Mouse (Mus musculus): ENCODE data around the gene Lyzl4. TPM values are rescaled to one million over a fixed set of nuclear protein-coding genes. Genes with fewer than 3 reads are reported as not detected.

The Lyzl4 gene
- polyA plus RNA-seq, 1 experiment from 2014 or later: not detected

DNA sequence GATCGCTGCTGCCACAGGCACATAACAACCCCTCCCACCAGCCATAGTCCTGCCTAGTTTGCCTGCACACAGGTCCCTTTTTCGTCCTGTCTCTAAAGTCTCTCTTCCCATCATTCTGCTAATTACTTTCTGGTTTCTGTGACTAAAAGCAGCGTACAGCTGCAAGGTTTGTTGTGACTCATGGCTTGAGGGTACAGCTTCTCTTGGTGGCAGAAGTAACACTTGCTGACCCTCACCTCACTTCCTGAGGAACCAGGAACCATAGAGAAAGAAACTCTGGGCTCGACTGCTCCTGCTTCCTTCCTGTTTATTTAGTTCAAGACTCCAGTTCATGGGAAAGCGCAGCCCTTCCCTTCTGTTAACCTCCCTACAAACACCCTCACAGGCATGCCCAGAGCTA is 67.5 kb downstream of the Lyzl4 start:
- H3K9ac ChIP-seq (ENCODE audit: low read length): no peak overlapping the region
- H3K4me2 ChIP-seq (ENCODE audit: low read depth, low read length, severe bottlenecking): no peak overlapping the region
- WGBS: 77% methylated on average over 5 of the region's 5 CpGs
- no peak overlapping the region for H3K27ac ChIP-seq (ENCODE audit: low read depth, low read length)
- DNase-seq (ENCODE audit: low spot score): no peak
- H3K4me3 ChIP-seq (ENCODE audit: low read depth, low read length): no peak overlapping the region
- no peaks in the 10 kb centered on the region; the same call in 1 of the 2 replicates for H3K4me1 ChIP-seq (replicated peaks; ENCODE audit: control insufficient read depth, insufficient read depth, low read length)
- no peaks in the 10 kb centered on the region for H3K27me3 ChIP-seq (ENCODE audit: control insufficient read depth, insufficient read depth, low read length)
- no peaks in the 10 kb centered on the region for H3K36me3 ChIP-seq (ENCODE audit: control insufficient read depth, insufficient read depth, low read length)
- no peak for ATAC-seq (replicated peaks; ENCODE audit: low FRiP score)
- no peaks in the 10 kb centered on the region for H3K9me3 ChIP-seq (ENCODE audit: control insufficient read depth, low read length)

DNA sequence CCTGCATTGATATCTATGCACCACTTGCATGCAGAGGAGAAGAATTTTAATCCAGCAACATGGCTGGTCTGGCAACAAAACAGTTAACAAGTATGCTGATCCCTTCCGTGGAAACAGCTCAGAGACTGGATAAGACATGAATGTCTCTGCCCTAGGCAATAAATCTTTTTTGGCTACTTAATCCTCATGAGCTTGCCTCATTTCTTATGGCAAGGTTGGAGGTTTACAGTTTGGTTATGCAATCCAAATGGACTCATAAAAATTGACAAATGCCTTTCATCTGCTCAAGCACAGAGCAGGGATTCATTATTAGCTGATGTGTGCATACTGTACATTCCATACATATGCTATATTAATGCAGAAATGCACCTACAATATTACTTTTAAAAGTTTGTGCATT is 73.4 kb downstream of the Lyzl4 start:
- 24% methylated on average over 1 of the region's 1 CpGs for WGBS
- Histone ChIP-seq H3K4me2 (ENCODE audit: low read depth, low read length, severe bottlenecking) (no peak overlapping the region), H3K27ac (ENCODE audit: low read depth, low read length) (no peak overlapping the region), H3K9me3 (ENCODE audit: control insufficient read depth, low read length) (no peaks in the 10 kb centered on the region), H3K36me3 (ENCODE audit: control insufficient read depth, insufficient read depth, low read length) (no peaks in the 10 kb centered on the region), H3K27me3 (ENCODE audit: control insufficient read depth, insufficient read depth, low read length) (no peaks in the 10 kb centered on the region), H3K9ac (ENCODE audit: low read length) (no peak overlapping the region), H3K4me1 (replicated peaks; ENCODE audit: control insufficient read depth, insufficient read depth, low read length) (no peaks in the 10 kb centered on the region), H3K4me3 (ENCODE audit: low read depth, low read length) (no peak overlapping the region)
- ATAC-seq (replicated peaks; ENCODE audit: low FRiP score) (no peak), DNase-seq (ENCODE audit: low spot score) (no peak)

DNA sequence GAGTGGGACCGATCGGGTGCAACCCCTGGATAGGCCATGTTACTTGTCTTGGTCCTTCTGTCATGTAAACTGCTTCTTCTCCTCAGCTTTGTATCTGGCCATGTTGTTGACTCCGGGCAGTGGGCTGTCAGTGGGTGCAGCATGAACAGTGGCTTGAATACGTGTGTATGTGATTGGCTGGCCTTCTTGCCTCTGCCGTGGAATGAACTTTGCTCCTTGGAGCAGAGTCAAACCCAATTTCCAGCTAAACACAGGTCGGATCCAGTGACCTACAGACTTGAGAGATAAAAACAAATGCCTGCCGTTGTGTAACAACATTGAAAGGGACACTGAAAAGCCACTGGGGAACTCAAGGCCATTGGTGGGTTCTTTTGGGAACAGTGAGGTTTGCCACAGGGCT is 75.5 kb downstream of the Lyzl4 start:
- no peaks in the 10 kb centered on the region for H3K4me1 ChIP-seq (replicated peaks; ENCODE audit: control insufficient read depth, insufficient read depth, low read length)
- no peak overlapping the region for H3K4me2 ChIP-seq (ENCODE audit: low read depth, low read length, severe bottlenecking)
- H3K4me3 ChIP-seq (ENCODE audit: low read depth, low read length): no peak overlapping the region
- DNase-seq (ENCODE audit: low spot score): no peak
- H3K9me3 ChIP-seq (ENCODE audit: control insufficient read depth, low read length): no peaks in the 10 kb centered on the region
- WGBS: 88% methylated on average over 7 of the region's 7 CpGs
- H3K27me3 ChIP-seq (ENCODE audit: control insufficient read depth, insufficient read depth, low read length): no peaks in the 10 kb centered on the region
- no peak overlapping the region for H3K9ac ChIP-seq (ENCODE audit: low read length)
- ATAC-seq (replicated peaks; ENCODE audit: low FRiP score): no peak
- H3K36me3 ChIP-seq (ENCODE audit: control insufficient read depth, insufficient read depth, low read length): no peaks in the 10 kb centered on the region
- H3K27ac ChIP-seq (ENCODE audit: low read depth, low read length): no peak overlapping the region

DNA sequence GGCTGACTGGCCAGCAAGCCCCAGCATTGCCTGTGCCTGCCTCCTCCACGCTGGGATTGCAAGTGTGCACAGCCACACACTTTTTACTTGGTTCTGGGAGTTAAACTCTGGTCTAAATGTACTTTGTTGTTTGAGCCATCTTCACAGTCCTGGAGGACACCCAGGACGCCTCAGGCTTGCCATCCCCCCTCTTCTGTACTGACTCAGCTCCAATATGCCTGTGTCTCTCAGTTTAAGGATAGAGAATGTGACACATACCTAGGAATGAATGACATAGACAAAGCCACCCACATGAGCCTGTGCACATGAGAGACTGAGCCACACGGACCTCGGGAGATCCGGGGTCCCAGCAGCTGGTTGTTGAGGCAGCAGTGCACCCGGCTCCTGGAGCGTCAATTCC is 78.6 kb downstream of the Lyzl4 start:
- 90% methylated on average over 7 of the region's 7 CpGs for WGBS

DNA sequence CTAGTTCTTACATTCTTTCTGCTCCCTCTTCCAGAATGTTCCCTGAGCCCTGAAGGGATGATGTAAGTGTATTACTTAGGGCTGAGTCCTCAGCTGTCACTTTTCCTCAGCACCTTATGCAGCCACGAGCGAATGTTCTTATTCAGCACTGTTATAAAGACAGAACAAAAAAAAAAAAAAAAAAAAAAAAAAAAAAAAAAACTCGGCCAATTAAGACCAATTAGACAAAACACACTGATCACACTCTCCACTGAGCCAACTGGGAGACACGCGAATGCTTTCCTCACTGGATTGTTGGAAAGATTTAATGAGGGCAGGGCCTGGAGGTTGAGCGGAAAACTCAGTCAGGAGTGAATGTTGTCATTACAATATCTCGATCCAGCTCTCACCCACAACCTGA is 81.4 kb downstream of the Lyzl4 start:
- Histone ChIP-seq H3K4me2 (ENCODE audit: low read depth, low read length, severe bottlenecking) (no peak overlapping the region), H3K9ac (ENCODE audit: low read length) (no peak overlapping the region)
- DNase-seq (ENCODE audit: low spot score): no peak

More for the DNA sequence above, 78.6 kb downstream of the Lyzl4 start:
- no peak for DNase-seq (ENCODE audit: low spot score)
- H3K4me1 ChIP-seq (replicated peaks; ENCODE audit: control insufficient read depth, insufficient read depth, low read length): no peaks in the 10 kb centered on the region
- no peak overlapping the region for H3K4me3 ChIP-seq (ENCODE audit: low read depth, low read length)
- H3K27me3 ChIP-seq (ENCODE audit: control insufficient read depth, insufficient read depth, low read length): no peaks in the 10 kb centered on the region
- no peak for ATAC-seq (replicated peaks; ENCODE audit: low FRiP score)
- no peak overlapping the region for H3K9ac ChIP-seq (ENCODE audit: low read length)
- H3K27ac ChIP-seq (ENCODE audit: low read depth, low read length): no peak overlapping the region
- H3K4me2 ChIP-seq (ENCODE audit: low read depth, low read length, severe bottlenecking): no peak overlapping the region
- H3K9me3 ChIP-seq (ENCODE audit: control insufficient read depth, low read length): no peaks in the 10 kb centered on the region
- H3K36me3 ChIP-seq (ENCODE audit: control insufficient read depth, insufficient read depth, low read length): no peaks in the 10 kb centered on the region

DNA sequence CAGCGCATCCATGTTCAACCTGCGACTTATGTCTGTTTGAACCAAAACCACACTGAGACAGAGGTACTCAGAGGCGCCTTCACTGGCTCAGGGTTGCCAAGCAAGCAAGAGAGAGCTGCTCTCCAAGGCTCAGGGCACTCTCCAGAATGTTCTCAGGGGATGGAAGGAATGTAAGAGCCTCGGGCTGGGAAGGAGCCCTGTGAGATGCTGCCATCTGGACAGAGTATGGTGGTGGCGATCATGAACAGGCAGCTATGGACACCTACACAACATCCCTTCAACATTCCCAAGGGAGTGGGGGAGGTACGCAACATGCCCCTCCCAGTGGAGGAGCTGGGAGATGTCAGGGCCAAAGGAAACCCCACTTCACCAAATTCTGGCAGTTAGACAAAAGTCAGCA is 83.7 kb downstream of the Lyzl4 start:
- no peak overlapping the region for H3K4me3 ChIP-seq (ENCODE audit: low read depth, low read length)
- no peaks in the 10 kb centered on the region for H3K9me3 ChIP-seq (ENCODE audit: control insufficient read depth, low read length)
- ATAC-seq (replicated peaks; ENCODE audit: low FRiP score) (no peak), DNase-seq (ENCODE audit: low spot score) (no peak)
- no peak overlapping the region for H3K9ac ChIP-seq (ENCODE audit: low read length)
- H3K4me2 ChIP-seq (ENCODE audit: low read depth, low read length, severe bottlenecking): no peak overlapping the region
- H3K4me1 ChIP-seq (replicated peaks; ENCODE audit: control insufficient read depth, insufficient read depth, low read length): peaks cover 4% of the 10 kb centered on the region
- H3K27me3 ChIP-seq (ENCODE audit: control insufficient read depth, insufficient read depth, low read length): no peaks in the 10 kb centered on the region
- no peaks in the 10 kb centered on the region for H3K36me3 ChIP-seq (ENCODE audit: control insufficient read depth, insufficient read depth, low read length)
- 88% methylated on average over 6 of the region's 6 CpGs for WGBS
- H3K27ac ChIP-seq (ENCODE audit: low read depth, low read length): no peak overlapping the region

More for the DNA sequence above, 81.4 kb downstream of the Lyzl4 start:
- ATAC-seq (replicated peaks; ENCODE audit: low FRiP score): peak; percentile 49; the same call in 1 of the 2 replicates
- Histone ChIP-seq H3K36me3 (ENCODE audit: control insufficient read depth, insufficient read depth, low read length) (no peaks in the 10 kb centered on the region), H3K27me3 (ENCODE audit: control insufficient read depth, insufficient read depth, low read length) (no peaks in the 10 kb centered on the region), H3K27ac (ENCODE audit: low read depth, low read length) (peak overlapping the region; percentile 25; the same call in 1 of the 2 replicates), H3K4me3 (ENCODE audit: low read depth, low read length) (no peak overlapping the region), H3K9me3 (ENCODE audit: control insufficient read depth, low read length) (no peaks in the 10 kb centered on the region), H3K4me1 (replicated peaks; ENCODE audit: control insufficient read depth, insufficient read depth, low read length) (peaks cover 4% of the 10 kb centered on the region)
- WGBS: 50% methylated on average over 7 of the region's 7 CpGs

DNA sequence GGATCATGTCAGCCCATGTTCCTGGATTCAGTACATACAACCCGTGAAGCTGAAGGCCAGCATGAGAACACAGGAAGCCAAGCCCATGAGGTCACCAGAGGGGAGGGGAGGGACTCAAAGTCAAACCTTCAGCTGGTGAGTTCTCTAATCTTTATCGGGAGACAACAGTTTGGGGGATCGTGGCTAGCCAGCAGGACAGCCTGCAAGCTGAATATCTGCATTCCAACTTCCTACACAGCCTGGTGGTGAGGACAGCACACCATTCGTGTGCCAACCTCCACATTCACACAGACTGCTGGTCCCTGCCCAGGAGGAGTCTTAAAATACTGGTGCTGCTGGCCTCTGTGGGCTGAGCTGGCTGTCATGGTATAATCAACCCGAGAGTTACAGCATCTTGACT is 85.0 kb downstream of the Lyzl4 start:
- 78% methylated on average over 5 of the region's 5 CpGs for WGBS
- H3K27me3 ChIP-seq (ENCODE audit: control insufficient read depth, insufficient read depth, low read length): no peaks in the 10 kb centered on the region
- H3K36me3 ChIP-seq (ENCODE audit: control insufficient read depth, insufficient read depth, low read length): no peaks in the 10 kb centered on the region
- no peak overlapping the region for H3K9ac ChIP-seq (ENCODE audit: low read length)
- peaks cover 4% of the 10 kb centered on the region for H3K4me1 ChIP-seq (replicated peaks; ENCODE audit: control insufficient read depth, insufficient read depth, low read length)
- ATAC-seq (replicated peaks; ENCODE audit: low FRiP score) (no peak), DNase-seq (ENCODE audit: low spot score) (no peak)
- no peak overlapping the region for H3K4me3 ChIP-seq (ENCODE audit: low read depth, low read length)
- H3K9me3 ChIP-seq (ENCODE audit: control insufficient read depth, low read length): no peaks in the 10 kb centered on the region
- no peak overlapping the region for H3K27ac ChIP-seq (ENCODE audit: low read depth, low read length)
- H3K4me2 ChIP-seq (ENCODE audit: low read depth, low read length, severe bottlenecking): no peak overlapping the region

DNA sequence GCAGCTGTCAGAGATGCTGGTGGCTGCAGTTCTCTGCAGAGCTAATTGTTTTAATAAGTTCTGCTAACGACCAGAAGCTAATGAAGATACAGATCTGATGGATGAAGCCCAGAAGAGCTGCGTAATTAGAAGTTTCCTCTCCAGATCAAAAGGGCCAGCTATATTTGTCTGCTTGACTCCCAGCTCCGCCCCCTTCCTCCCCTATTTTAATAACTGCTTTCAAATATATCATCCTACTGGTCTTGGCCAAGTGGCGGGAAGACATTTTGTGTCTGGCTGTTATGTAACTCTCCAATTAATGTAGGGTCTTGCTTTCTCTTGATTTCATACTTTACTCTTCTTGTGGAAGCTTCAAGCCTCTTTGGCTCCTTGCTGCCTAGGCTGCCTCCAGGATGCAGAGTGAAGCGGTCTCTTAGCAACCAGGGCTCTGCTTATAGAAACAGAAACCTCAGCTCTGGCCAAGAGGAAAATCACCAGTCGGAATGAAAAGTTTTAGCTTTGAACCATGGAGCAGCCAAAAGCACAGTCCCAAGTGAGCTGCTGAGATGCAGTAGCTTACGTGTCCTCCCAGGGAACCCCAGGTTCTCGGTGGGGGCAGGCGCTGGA is 86.4 kb downstream of the Lyzl4 start:
- DNase-seq (ENCODE audit: low spot score) (peak; percentile 64), ATAC-seq (replicated peaks; ENCODE audit: low FRiP score) (peak; percentile 70; the same call in 1 of the 2 replicates)
- no peaks in the 10 kb centered on the region for H3K27me3 ChIP-seq (ENCODE audit: control insufficient read depth, insufficient read depth, low read length)
- H3K4me2 ChIP-seq (ENCODE audit: low read depth, low read length, severe bottlenecking): 0 out of 2 replicates have a peak overlapping the region, but pooled peaks have one; percentile 8
- H3K4me1 ChIP-seq (replicated peaks; ENCODE audit: control insufficient read depth, insufficient read depth, low read length): peaks cover 4% of the 10 kb centered on the region
- H3K4me3 ChIP-seq (ENCODE audit: low read depth, low read length): no peak overlapping the region
- WGBS: 38% methylated on average over 9 of the region's 9 CpGs
- no peak overlapping the region for H3K9ac ChIP-seq (ENCODE audit: low read length)
- no peaks in the 10 kb centered on the region for H3K36me3 ChIP-seq (ENCODE audit: control insufficient read depth, insufficient read depth, low read length)
- no peak overlapping the region for H3K27ac ChIP-seq (ENCODE audit: low read depth, low read length)
- no peaks in the 10 kb centered on the region for H3K9me3 ChIP-seq (ENCODE audit: control insufficient read depth, low read length)

DNA sequence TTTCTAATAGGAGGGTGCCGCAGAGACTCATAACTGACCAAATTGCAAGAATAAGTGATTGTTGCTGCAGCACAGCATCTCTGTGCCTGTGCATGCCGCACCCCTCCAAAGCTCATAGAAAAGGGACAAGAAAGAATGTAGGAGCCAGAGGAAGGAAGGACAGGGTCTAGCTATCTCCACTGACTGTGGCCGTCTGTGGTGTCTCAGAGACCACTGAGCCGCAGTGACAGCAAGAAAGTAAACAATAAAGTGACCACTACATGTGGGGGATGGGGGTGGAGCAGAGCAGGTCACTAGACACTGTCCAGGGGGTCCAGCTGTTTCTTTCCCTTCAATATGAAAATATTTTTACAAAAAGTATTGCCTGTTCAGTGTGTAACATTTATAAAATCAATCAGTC is 88.3 kb downstream of the Lyzl4 start:
- H3K27ac ChIP-seq (ENCODE audit: low read depth, low read length): no peak overlapping the region
- no peak overlapping the region for H3K9ac ChIP-seq (ENCODE audit: low read length)
- no peaks in the 10 kb centered on the region for H3K36me3 ChIP-seq (ENCODE audit: control insufficient read depth, insufficient read depth, low read length)
- 80% methylated on average over 4 of the region's 4 CpGs for WGBS
- no peak overlapping the region for H3K4me3 ChIP-seq (ENCODE audit: low read depth, low read length)
- H3K4me1 ChIP-seq (replicated peaks; ENCODE audit: control insufficient read depth, insufficient read depth, low read length): peaks cover 4% of the 10 kb centered on the region
- no peak overlapping the region for H3K4me2 ChIP-seq (ENCODE audit: low read depth, low read length, severe bottlenecking)
- no peaks in the 10 kb centered on the region for H3K9me3 ChIP-seq (ENCODE audit: control insufficient read depth, low read length)
- H3K27me3 ChIP-seq (ENCODE audit: control insufficient read depth, insufficient read depth, low read length): no peaks in the 10 kb centered on the region
- no peak for ATAC-seq (replicated peaks; ENCODE audit: low FRiP score)
- DNase-seq (ENCODE audit: low spot score): no peak
